9 mouse cellular contexts compared by ENCODE assay signal in the genomic region with DNA sequence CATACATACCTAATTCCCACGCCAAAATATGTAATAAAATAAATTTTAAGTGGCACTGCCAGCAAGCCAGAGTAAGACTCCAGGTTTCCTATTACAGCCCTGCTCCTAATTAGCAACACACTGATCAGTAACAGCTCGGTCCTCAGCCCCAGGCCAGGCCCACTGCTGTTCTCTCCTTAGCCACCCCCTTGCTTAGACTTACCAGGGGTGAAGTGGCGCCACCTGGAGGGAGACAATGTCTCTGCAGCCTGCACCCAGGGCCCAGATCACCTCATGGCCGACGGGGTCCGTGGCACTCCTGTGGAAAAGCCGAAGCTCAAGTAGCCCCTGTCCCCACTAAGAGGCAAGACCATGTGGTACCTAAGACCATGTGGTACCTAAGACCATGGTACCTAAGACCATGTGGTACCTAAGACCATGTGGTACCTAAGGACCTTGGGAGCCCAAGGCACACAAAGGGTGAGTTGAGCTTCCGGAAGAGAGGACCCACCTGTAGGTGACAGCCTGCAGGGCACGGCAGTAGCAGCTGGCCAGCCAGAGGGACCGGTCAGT. TPM values are rescaled to one million over a fixed set of nuclear protein-coding genes. Genes with fewer than 3 reads are reported as not detected.
DNase-seq lines count a peak whose midpoint lies in the region; ATAC-seq lines count a peak whose summit lies in the region.
"Had no signal": no experiment of that assay in that cellular context is flagged by ENCODE, and none has a peak within 500 bp of the region (broad histone marks: within the 10 kb centered on the region; RNA-seq: fewer than 3 reads in every experiment).

No protein-coding gene starts in this region.

- no peaks in the 10 kb centered on the region for H3K9me3 ChIP-seq in kidney, embryonic 15.5 days (replicated peaks)
- H3K9me3 ChIP-seq in embryonic facial prominence, embryonic 15.5 days (replicated peaks) = no peaks in the 10 kb centered on the region

- intact Hi-C loops in left cerebral cortex, postnatal 10 days (cut with DNase I) = no loop called here

- H3K36me3 ChIP-seq in kidney, embryonic 15.5 days = no peaks in the 10 kb centered on the region
- H3K36me3 ChIP-seq in embryonic facial prominence, embryonic 15.5 days = no peaks in the 10 kb centered on the region
- H3K36me3 ChIP-seq: heart, embryonic 13.5 days had no signal

- no peak overlapping the region for H3K9ac ChIP-seq in kidney, embryonic 15.5 days
- no peak overlapping the region for H3K9ac ChIP-seq in embryonic facial prominence, embryonic 15.5 days
- H3K9ac ChIP-seq: heart, embryonic 13.5 days had no signal

- H3K27me3 ChIP-seq in kidney, embryonic 15.5 days = peaks cover 43% of the 10 kb centered on the region
- peaks cover 16% of the 10 kb centered on the region for H3K27me3 ChIP-seq in embryonic facial prominence, embryonic 15.5 days

- 31% methylated on average over 10 of the region's 10 CpGs for WGBS in kidney, embryonic 15.5 days
- 32% methylated on average over 10 of the region's 10 CpGs for WGBS in embryonic facial prominence, embryonic 15.5 days

- H3K4me2 ChIP-seq in kidney, embryonic 15.5 days = no peak overlapping the region
- no peak overlapping the region for H3K4me2 ChIP-seq in embryonic facial prominence, embryonic 15.5 days (replicated peaks)
- H3K4me2 ChIP-seq: heart, embryonic 13.5 days had no signal

- H3K4me3 ChIP-seq in kidney, embryonic 15.5 days (replicated peaks) = no peak overlapping the region
- H3K4me3 ChIP-seq in embryonic facial prominence, embryonic 15.5 days (replicated peaks) = no peak overlapping the region
- H3K4me3 ChIP-seq: heart, embryonic 13.5 days had no signal

- no peak for ATAC-seq in kidney, embryonic 15.5 days (replicated peaks; ENCODE audit: low FRiP score)
- ATAC-seq in embryonic facial prominence, embryonic 15.5 days (ENCODE audit: insufficient number of reproducible peaks, low FRiP score, low TSS enrichment, low read depth) = peak; percentile 39; the same call in 1 of the 2 replicates
- peak; percentile 91 for ATAC-seq in megakaryocyte progenitor cell, adult 5-6 weeks (replicated peaks; ENCODE audit: poor library complexity)

- peak; percentile 19 for DNase-seq in kidney, adult 9 months
- DNase-seq in NIH3T3 (ENCODE audit: low read depth) = peak; percentile 43
- DNase-seq in thymus, postnatal 4 days = peak; percentile 69
- DNase-seq in left cerebral cortex, postnatal 10 days (ENCODE audit: extremely low spot score in 1 of 2, low spot score in 2 of 2) = no peak
- no peak for DNase-seq in right cerebral cortex, postnatal 14 days

- peaks cover 8% of the 10 kb centered on the region; the same call in 1 of the 2 replicates for H3K4me1 ChIP-seq in kidney, embryonic 15.5 days
- H3K4me1 ChIP-seq in embryonic facial prominence, embryonic 15.5 days = no peaks in the 10 kb centered on the region
- H3K4me1 ChIP-seq: heart, embryonic 13.5 days had no signal

- no peak overlapping the region for H3K27ac ChIP-seq in kidney, embryonic 15.5 days
- no peak overlapping the region for H3K27ac ChIP-seq in embryonic facial prominence, embryonic 15.5 days (replicated peaks)
- H3K27ac ChIP-seq: heart, embryonic 13.5 days had no signal

RNA-seq across cellular contexts. Expression of gene Fbxo41, which starts 25.4 kb away (rescaled TPM):
- polyA plus RNA-seq in kidney, embryonic 15.5 days (2015; fragmentation: Nextera tagmentation; extraction: Ambion mirVana) = 0.08 and 0.18 TPM in 2 replicates
- polyA plus RNA-seq in embryonic facial prominence, embryonic 15.5 days (2015; fragmentation: Nextera tagmentation; extraction: Ambion mirVana) = 0.26 and 0.33 TPM in 2 replicates
- not detected in 2 replicates for total RNA-seq in megakaryocyte progenitor cell, adult 5-6 weeks (2015)
- not detected in 2 replicates for total RNA-seq in megakaryocyte progenitor cell, adult 5-6 weeks (2017)
- total RNA-seq in left cerebral cortex, postnatal 10 days (2021) = 100 to 1,000 TPM; 113 to 114 TPM

RNA-seq across cellular contexts. Expression of gene Pradc1, which starts 25.7 kb away (rescaled TPM):
- 37.2 and 38.3 TPM in 2 replicates for polyA plus RNA-seq in kidney, embryonic 15.5 days (2015; fragmentation: Nextera tagmentation; extraction: Ambion mirVana)
- polyA plus RNA-seq in embryonic facial prominence, embryonic 15.5 days (2015; fragmentation: Nextera tagmentation; extraction: Ambion mirVana) = 38.0 and 42.4 TPM in 2 replicates
- 28.9 and 40.6 TPM in 2 replicates for total RNA-seq in megakaryocyte progenitor cell, adult 5-6 weeks (2015)
- 11.1 and 12.0 TPM in 2 replicates for total RNA-seq in megakaryocyte progenitor cell, adult 5-6 weeks (2017)
- 10 to 100 TPM; 20.4 to 22.1 TPM for total RNA-seq in left cerebral cortex, postnatal 10 days (2021)

RNA-seq across cellular contexts. Expression of gene Cct7, which starts 26.1 kb away (rescaled TPM):
- polyA plus RNA-seq in kidney, embryonic 15.5 days (2015; fragmentation: Nextera tagmentation; extraction: Ambion mirVana) = 543 and 552 TPM in 2 replicates
- polyA plus RNA-seq in embryonic facial prominence, embryonic 15.5 days (2015; fragmentation: Nextera tagmentation; extraction: Ambion mirVana) = 440 and 448 TPM in 2 replicates
- 321 and 330 TPM in 2 replicates for total RNA-seq in megakaryocyte progenitor cell, adult 5-6 weeks (2015)
- total RNA-seq in megakaryocyte progenitor cell, adult 5-6 weeks (2017) = 304 and 348 TPM in 2 replicates
- 100 to 1,000 TPM; 245 to 257 TPM for total RNA-seq in left cerebral cortex, postnatal 10 days (2021)

RNA-seq across cellular contexts. Expression of gene Egr4, which starts 35.9 kb away (rescaled TPM):
- polyA plus RNA-seq in kidney, embryonic 15.5 days (2015; fragmentation: Nextera tagmentation; extraction: Ambion mirVana) = not detected in 2 replicates
- not detected in 2 replicates for polyA plus RNA-seq in embryonic facial prominence, embryonic 15.5 days (2015; fragmentation: Nextera tagmentation; extraction: Ambion mirVana)
- not detected in 2 replicates for total RNA-seq in megakaryocyte progenitor cell, adult 5-6 weeks (2015)
- total RNA-seq in megakaryocyte progenitor cell, adult 5-6 weeks (2017) = not detected in 2 replicates
- total RNA-seq in left cerebral cortex, postnatal 10 days (2021) = 10 to 100 TPM; 31.2 to 33.6 TPM
- polyA plus RNA-seq: heart, embryonic 13.5 days had no signal

RNA-seq across cellular contexts. Expression of gene Smyd5, which starts 45.7 kb away (rescaled TPM):
- polyA plus RNA-seq in kidney, embryonic 15.5 days (2015; fragmentation: Nextera tagmentation; extraction: Ambion mirVana) = 69.3 and 75.1 TPM in 2 replicates
- polyA plus RNA-seq in embryonic facial prominence, embryonic 15.5 days (2015; fragmentation: Nextera tagmentation; extraction: Ambion mirVana) = 47.8 and 51.9 TPM in 2 replicates
- total RNA-seq in megakaryocyte progenitor cell, adult 5-6 weeks (2015) = 39.4 and 42.2 TPM in 2 replicates
- total RNA-seq in megakaryocyte progenitor cell, adult 5-6 weeks (2017) = 44.1 and 66.0 TPM in 2 replicates
- 10 to 100 TPM; 45.7 to 47.7 TPM for total RNA-seq in left cerebral cortex, postnatal 10 days (2021)

Comparison
In these comparisons a context has a peak if more than half of its experiments do, and no peak if none do; other contexts are left out.
1. DNase-seq: peak in kidney, adult 9 months (single experiment), NIH3T3 (single experiment) and thymus, postnatal 4 days (single experiment); none in left cerebral cortex, postnatal 10 days (0 of 2) and right cerebral cortex, postnatal 14 days (single experiment).
2. RNA of gene Fbxo41, which starts 25.4 kb away (total RNA-seq): 113 to 114 TPM in left cerebral cortex, postnatal 10 days; not detected in megakaryocyte progenitor cell, adult 5-6 weeks; every median in the first group is over 100 times any median in the second.